Mouse (Mus musculus): ENCODE data around the gene H2-T22. TPM values are rescaled to one million over a fixed set of nuclear protein-coding genes. Genes with fewer than 3 reads are reported as not detected.
"Not testable (repeated sequence)": the region's sequence is repeated elsewhere in the genome, so short reads cannot be mapped to it uniquely, and the experiment has no call there.

The H2-T22 gene
- 59.2 and 59.6 TPM in 2 replicates for polyA plus RNA-seq (2012; rRNA removed)

GRCm38 (mm10) chr17:36042610-36043169, at the start of gene H2-T22, which contains the start of gene Gm6034:
Gene H2-T22, minus strand, starts transcription at chr17:36042747.
Gene Gm6034, plus strand, starts transcription at chr17:36042961.
- DNase-seq (ENCODE audit: low read depth), result peak; percentile 68

- DNase-seq (ENCODE audit: low read depth), result not testable (repeated sequence)
Measured at GRCm38 (mm10) chr17:36091933-36092332, 49.4 kb upstream of the H2-T22 start.

- not testable (repeated sequence) for DNase-seq (ENCODE audit: low read depth)
Measured at GRCm38 (mm10) chr17:36085976-36086375, 43.4 kb upstream of the H2-T22 start.

GRCm38 (mm10) chr17:36083870-36084451, 41.4 kb upstream of the H2-T22 start:
- no peak for DNase-seq (ENCODE audit: low read depth)

GRCm38 (mm10) chr17:36083266-36083869, 40.8 kb upstream of the H2-T22 start:
- DNase-seq (ENCODE audit: low read depth), result no peak

GRCm38 (mm10) chr17:36082519-36083232, 40.1 kb upstream of the H2-T22 start:
- DNase-seq (ENCODE audit: low read depth), result not testable (repeated sequence)

- not testable (repeated sequence) for DNase-seq (ENCODE audit: low read depth)
Measured at GRCm38 (mm10) chr17:36081901-36082300, 39.4 kb upstream of the H2-T22 start.

- DNase-seq (ENCODE audit: low read depth), result no peak
Measured at GRCm38 (mm10) chr17:36060829-36061228, 18.3 kb upstream of the H2-T22 start.

- DNase-seq (ENCODE audit: low read depth), result not testable (repeated sequence)
Measured at GRCm38 (mm10) chr17:36058362-36058761, 15.8 kb upstream of the H2-T22 start, which contains the start of gene Gm11127. Gene Gm11127, minus strand, starts transcription at chr17:36058371.

GRCm38 (mm10) chr17:36057927-36058326, 15.4 kb upstream of the H2-T22 start:
- not testable (repeated sequence) for DNase-seq (ENCODE audit: low read depth)

- no peak for DNase-seq (ENCODE audit: low read depth)
Measured at GRCm38 (mm10) chr17:36043286-36043685, 739 bp upstream of the H2-T22 start.

- DNase-seq (ENCODE audit: low read depth), result not testable (repeated sequence)
Measured at GRCm38 (mm10) chr17:36042055-36042454, 492 bp downstream of the H2-T22 start.

- not testable (repeated sequence) for DNase-seq (ENCODE audit: low read depth)
Measured at GRCm38 (mm10) chr17:36040604-36041003, 1.9 kb downstream of the H2-T22 start.

- DNase-seq (ENCODE audit: low read depth), result not testable (repeated sequence)
Measured at GRCm38 (mm10) chr17:36036126-36036525, 6.4 kb downstream of the H2-T22 start.

- not testable (repeated sequence) for DNase-seq (ENCODE audit: low read depth)
Measured at GRCm38 (mm10) chr17:36035010-36035638, 7.4 kb downstream of the H2-T22 start.

- DNase-seq (ENCODE audit: low read depth), result not testable (repeated sequence)
Measured at GRCm38 (mm10) chr17:36034524-36034923, 8.0 kb downstream of the H2-T22 start.

- not testable (repeated sequence) for DNase-seq (ENCODE audit: low read depth)
Measured at GRCm38 (mm10) chr17:36032351-36032875, 10.1 kb downstream of the H2-T22 start, which contains the start of gene H2-T23. Gene H2-T23, minus strand, starts transcription at chr17:36032855.

- DNase-seq (ENCODE audit: low read depth), result not testable (repeated sequence)
Measured at GRCm38 (mm10) chr17:36031583-36032331, 10.8 kb downstream of the H2-T22 start.

- DNase-seq (ENCODE audit: low read depth), result not testable (repeated sequence)
Measured at GRCm38 (mm10) chr17:36030703-36031582, 11.6 kb downstream of the H2-T22 start.
